In the genomic region with DNA sequence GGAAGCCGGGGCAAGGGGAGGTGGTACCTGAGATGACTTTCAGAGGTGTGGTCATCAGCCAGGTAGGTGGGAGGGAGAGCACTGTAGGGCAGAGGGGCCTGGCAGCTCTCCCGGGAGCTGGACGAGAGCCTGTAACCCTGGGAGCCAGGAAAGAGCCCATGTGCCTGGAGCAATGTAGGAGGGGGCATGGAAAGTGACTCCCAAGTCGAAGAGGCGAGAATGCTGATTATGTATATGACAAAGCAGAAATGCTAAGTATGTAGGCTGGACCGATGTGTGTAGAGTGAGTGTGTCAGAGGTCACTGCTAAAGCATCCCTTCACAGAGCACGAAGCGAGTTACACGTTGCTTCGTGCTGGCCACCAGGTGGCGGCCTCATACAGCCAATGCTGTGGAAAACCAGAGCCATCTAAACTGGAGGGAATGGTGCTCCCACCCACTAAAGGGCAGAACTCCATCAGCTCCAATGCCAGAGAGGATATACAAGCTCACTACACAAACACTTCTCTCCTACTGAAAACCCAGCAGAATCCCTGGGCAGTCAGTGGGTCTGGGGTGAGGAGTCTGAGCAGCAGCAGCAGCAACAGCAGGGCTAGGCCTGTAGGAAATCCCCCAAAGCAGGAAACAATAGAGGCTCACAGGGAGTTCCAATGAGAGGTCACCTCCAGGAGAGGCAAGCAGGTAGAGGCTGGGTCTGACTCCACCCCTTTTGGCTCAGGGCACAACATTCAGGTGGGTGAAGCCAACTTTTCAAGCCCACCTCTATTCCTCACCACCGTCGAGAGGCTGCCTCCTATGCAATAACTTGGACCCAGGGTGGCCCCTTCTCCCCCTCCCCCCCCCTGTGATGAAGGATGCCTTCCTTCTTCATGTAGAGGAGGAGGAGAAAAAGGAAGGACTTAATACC, we compare ENCODE assay signal across 8 mouse cellular contexts.
DNase-seq lines count a peak whose midpoint lies in the region; ATAC-seq and TF ChIP-seq lines count a peak whose summit lies in the region.

No protein-coding gene starts in this region.

- no peak overlapping the region for H3K4me3 ChIP-seq in midbrain, postnatal 0 days (ENCODE audit: low read depth, low read length)

- DNase-seq in urinary bladder, postnatal 14 days (ENCODE audit: low spot score) = peak; percentile 79
- DNase-seq in urinary bladder, postnatal 10 days (ENCODE audit: low spot score) = no peak
- peak; percentile 74 to 77 for DNase-seq in cerebellum, postnatal 36 days
- peak; percentile 78 for DNase-seq in gastrocnemius, postnatal 10 days
- peak; percentile 77 for DNase-seq in liver
- peak; percentile 87 for DNase-seq in midbrain, postnatal 0 days (ENCODE audit: low spot score)
- DNase-seq in spleen, postnatal 4 days (ENCODE audit: low spot score in 2 of 2) = peak; percentile 49 to 76

- peak; percentile 55 for ATAC-seq in inflammation-experienced regulatory T-cells, adult 6 months
- peak; percentile 72 for ATAC-seq in midbrain, postnatal 0 days (ENCODE audit: low FRiP score)

- no peak overlapping the region for H3K9ac ChIP-seq in midbrain, postnatal 0 days (replicated peaks; ENCODE audit: low read length, poor library complexity, severe bottlenecking)

- peak; percentile 99 for TF ChIP-seq CTCF in midbrain, postnatal 0 days (IDR thresholded peaks at IDR 0.05)

- no peaks in the 10 kb centered on the region for H3K4me1 ChIP-seq in midbrain, postnatal 0 days (ENCODE audit: insufficient read depth, low read length)

- no peak overlapping the region for H3K27ac ChIP-seq in midbrain, postnatal 0 days (ENCODE audit: low read depth, low read length)

- WGBS in midbrain, postnatal 0 days = 20% methylated on average over 13 of the region's 13 CpGs

- no peaks in the 10 kb centered on the region for H3K27me3 ChIP-seq in midbrain, postnatal 0 days (ENCODE audit: insufficient read depth, low read length)

- no peaks in the 10 kb centered on the region for H3K9me3 ChIP-seq in midbrain, postnatal 0 days (ENCODE audit: low read length)

- H3K4me2 ChIP-seq in midbrain, postnatal 0 days (ENCODE audit: low read depth, low read length, poor library complexity, severe bottlenecking) = no peak overlapping the region; the same call in 1 of the 2 replicates

- H3K36me3 ChIP-seq in midbrain, postnatal 0 days (ENCODE audit: insufficient read depth, low read length) = no peaks in the 10 kb centered on the region
